Mouse (Mus musculus) common myeloid progenitor, adult 5-6 weeks (primary cell): Measurements from ENCODE around the gene Mycbpap. TPM values are rescaled to one million over a fixed set of nuclear protein-coding genes. Genes with fewer than 3 reads are reported as not detected.

Source experiments
- ATAC-seq: replicated peaks from 2 replicates; pipeline ENCODE4 v1.8.0; 2016; ENCODE audit warnings: low read depth, mild to moderate bottlenecking, moderate TSS enrichment, inconsistent platforms; ENCODE audit not compliant: poor library complexity, severe bottlenecking
- total RNA-seq: library from RNA; stranded (forward); fragments of 200-1000, 187-1606 nt; gene quantifications from 2 replicates; pipeline ENCODE4 v1.2.3, GENCODE M21; 2017

Gene Mycbpap
- total RNA-seq, 1 experiment from 2014 or later, result 0.55 TPM

GRCm38 (mm10) chr11:94483921-94484320, 37.6 kb downstream of the Mycbpap start:
- no peak for ATAC-seq

- ATAC-seq, result no peak
Measured at GRCm38 (mm10) chr11:94483436-94483835, 38.1 kb downstream of the Mycbpap start.

GRCm38 (mm10) chr11:94482738-94483137, 38.8 kb downstream of the Mycbpap start:
- ATAC-seq, result no peak

- no peak for ATAC-seq
Measured at GRCm38 (mm10) chr11:94481963-94482362, 39.6 kb downstream of the Mycbpap start.

GRCm38 (mm10) chr11:94480382-94480781, 41.2 kb downstream of the Mycbpap start:
- ATAC-seq, result no peak

GRCm38 (mm10) chr11:94477651-94478050, 43.9 kb downstream of the Mycbpap start:
- ATAC-seq, result no peak

GRCm38 (mm10) chr11:94475722-94476121, 45.8 kb downstream of the Mycbpap start:
- no peak for ATAC-seq

GRCm38 (mm10) chr11:94474544-94474910, 47.0 kb downstream of the Mycbpap start:
- ATAC-seq, result no peak

- peak; percentile 85 for ATAC-seq
Measured at GRCm38 (mm10) chr11:94473707-94474543, 47.6 kb downstream of the Mycbpap start, which contains the start of gene Cacna1g. Gene Cacna1g (minus strand): TSS chr11:94474198.

GRCm38 (mm10) chr11:94472916-94473706, 48.4 kb downstream of the Mycbpap start:
- no peak for ATAC-seq

GRCm38 (mm10) chr11:94472585-94472915, 49.0 kb downstream of the Mycbpap start:
- no peak for ATAC-seq

- ATAC-seq, result no peak
Measured at GRCm38 (mm10) chr11:94471740-94472584, 49.6 kb downstream of the Mycbpap start.

GRCm38 (mm10) chr11:94470391-94470790, 51.2 kb downstream of the Mycbpap start:
- no peak for ATAC-seq

- ATAC-seq, result no peak
Measured at GRCm38 (mm10) chr11:94469136-94470064, 52.1 kb downstream of the Mycbpap start.

GRCm38 (mm10) chr11:94468582-94469064, 52.9 kb downstream of the Mycbpap start:
- ATAC-seq, result no peak

GRCm38 (mm10) chr11:94466333-94466855, 55.1 kb downstream of the Mycbpap start:
- ATAC-seq, result no peak

GRCm38 (mm10) chr11:94464170-94464569, 57.4 kb downstream of the Mycbpap start:
- no peak for ATAC-seq

- no peak for ATAC-seq
Measured at GRCm38 (mm10) chr11:94461856-94462255, 59.7 kb downstream of the Mycbpap start.

- ATAC-seq, result no peak
Measured at GRCm38 (mm10) chr11:94457001-94457400, 64.5 kb downstream of the Mycbpap start.
